Mouse (Mus musculus): ENCODE data around the gene Ppp2r3a.

GRCm38 (mm10) chr9:101113317-101113716 is 138.3 kb downstream of the Ppp2r3a start:
- TF ChIP-seq CTCF (IDR thresholded peaks at IDR 0.05; ENCODE audit: extremely low read depth, insufficient read length, insufficient replicate concordance, low read depth, low read length) (no peak), POLR2A (IDR thresholded peaks at IDR 0.05; ENCODE audit: low read depth, low read length) (no peak)
